Mouse (Mus musculus): Measurements from ENCODE around the gene Erc2. TPM values are rescaled to one million over a fixed set of nuclear protein-coding genes. Genes with fewer than 3 reads are reported as not detected.

Erc2 gene
- total and polyA plus RNA-seq, 2 experiments from 2014 or later = 0.11 to 1.7 TPM

DNA sequence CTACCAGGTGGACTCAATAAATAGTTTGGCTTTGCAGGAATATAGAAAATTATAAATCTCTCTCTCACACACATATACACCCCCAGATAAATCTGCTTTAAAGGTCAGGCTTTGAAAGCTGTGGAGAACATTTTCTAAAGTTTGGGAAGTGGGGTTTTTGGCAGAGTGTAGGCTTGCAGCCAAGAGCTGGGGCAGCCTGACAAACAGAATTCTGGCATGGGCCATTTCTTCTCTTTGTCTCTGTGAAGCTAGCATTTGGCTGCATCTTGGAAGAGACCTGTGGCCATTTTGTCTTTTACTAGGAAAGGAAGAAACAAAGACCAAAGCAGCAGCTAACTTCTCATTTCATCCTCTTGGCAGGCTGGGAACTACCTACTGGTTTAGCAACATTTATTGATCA, 40.0 kb downstream of the Erc2 start:
- Histone ChIP-seq H3K4me3 (ENCODE audit: low read depth, low read length) (no peak overlapping the region), H3K9me3 (replicated peaks; ENCODE audit: control insufficient read depth, low read length) (no peaks in the 10 kb centered on the region), H3K4me1 (ENCODE audit: control insufficient read depth, insufficient read depth) (no peaks in the 10 kb centered on the region), H3K27ac (ENCODE audit: low read depth) (no peak overlapping the region), H3K27me3 (ENCODE audit: control insufficient read depth, insufficient read depth, low read length) (no peaks in the 10 kb centered on the region), H3K4me2 (ENCODE audit: low read depth, low read length) (no peak overlapping the region), H3K9ac (replicated peaks; ENCODE audit: low read depth, low read length) (no peak overlapping the region), H3K36me3 (replicated peaks; ENCODE audit: control insufficient read depth, insufficient read depth, low read length) (no peaks in the 10 kb centered on the region)
- ATAC-seq (ENCODE audit: insufficient read depth, low read depth) (no peak), DNase-seq (ENCODE audit: low spot score) (no peak)
- no peak for TF ChIP-seq EP300 (IDR thresholded peaks at IDR 0.05; ENCODE audit: low read depth)
- TF ChIP-seq CTCF (IDR thresholded peaks at IDR 0.05; ENCODE audit: low read depth) = no peak

DNA sequence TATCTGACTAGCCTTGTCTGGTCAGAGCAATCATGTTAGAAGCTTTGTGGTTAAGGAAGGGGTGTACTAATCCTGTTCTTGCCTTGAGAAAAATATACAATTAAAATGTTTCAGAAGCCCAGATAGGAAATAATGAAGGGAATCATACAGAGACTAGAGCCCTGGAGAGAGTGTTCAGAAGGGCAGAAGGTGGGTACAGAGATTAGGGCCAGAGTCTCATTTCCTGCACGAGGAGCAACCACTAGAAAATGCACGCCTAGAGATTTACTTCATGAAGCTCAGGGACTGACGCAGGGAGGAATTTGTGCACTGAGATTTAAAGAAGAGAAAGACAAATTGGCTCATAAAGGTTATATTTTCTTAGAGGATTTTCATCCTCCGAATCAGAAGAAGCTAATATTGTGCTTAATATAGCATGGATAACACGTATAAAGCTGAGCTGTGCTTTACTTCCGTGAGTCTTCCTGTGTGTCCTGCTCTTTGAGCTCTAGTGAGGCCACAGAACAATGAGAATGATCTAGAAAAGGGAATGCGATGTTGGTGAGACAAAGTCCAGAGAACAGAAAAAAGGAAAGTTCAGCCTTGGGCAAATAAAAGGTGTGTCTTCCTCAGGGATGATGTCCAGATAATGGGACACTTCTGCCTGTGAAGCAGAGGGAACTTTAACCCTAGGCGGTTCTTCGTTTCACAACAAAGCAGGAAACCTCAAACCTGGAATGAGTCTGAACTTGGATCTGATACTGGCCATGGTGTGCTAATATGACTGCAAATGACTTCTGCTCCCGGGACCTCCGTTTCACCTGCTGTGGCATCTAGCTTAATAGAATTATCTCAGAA, 45.0 kb downstream of the Erc2 start:
- no peak for TF ChIP-seq EP300 (IDR thresholded peaks at IDR 0.05; ENCODE audit: low read depth)
- no peak for TF ChIP-seq CTCF (IDR thresholded peaks at IDR 0.05; ENCODE audit: low read depth)
- H3K9me3 ChIP-seq (replicated peaks; ENCODE audit: control insufficient read depth, low read length) = no peaks in the 10 kb centered on the region
- ATAC-seq (ENCODE audit: insufficient read depth, low read depth) = no peak
- H3K4me2 ChIP-seq (ENCODE audit: low read depth, low read length) = no peak overlapping the region
- no peak overlapping the region for H3K9ac ChIP-seq (replicated peaks; ENCODE audit: low read depth, low read length)
- WGBS = 77% methylated on average over 11 of the region's 11 CpGs
- no peaks in the 10 kb centered on the region for H3K4me1 ChIP-seq (ENCODE audit: control insufficient read depth, insufficient read depth)
- DNase-seq (ENCODE audit: low spot score) = no peak
- H3K4me3 ChIP-seq (ENCODE audit: low read depth, low read length) = no peak overlapping the region
- no peak overlapping the region for H3K27ac ChIP-seq (ENCODE audit: low read depth)
- H3K36me3 ChIP-seq (replicated peaks; ENCODE audit: control insufficient read depth, insufficient read depth, low read length) = no peaks in the 10 kb centered on the region
- H3K27me3 ChIP-seq (ENCODE audit: control insufficient read depth, insufficient read depth, low read length) = no peaks in the 10 kb centered on the region

DNA sequence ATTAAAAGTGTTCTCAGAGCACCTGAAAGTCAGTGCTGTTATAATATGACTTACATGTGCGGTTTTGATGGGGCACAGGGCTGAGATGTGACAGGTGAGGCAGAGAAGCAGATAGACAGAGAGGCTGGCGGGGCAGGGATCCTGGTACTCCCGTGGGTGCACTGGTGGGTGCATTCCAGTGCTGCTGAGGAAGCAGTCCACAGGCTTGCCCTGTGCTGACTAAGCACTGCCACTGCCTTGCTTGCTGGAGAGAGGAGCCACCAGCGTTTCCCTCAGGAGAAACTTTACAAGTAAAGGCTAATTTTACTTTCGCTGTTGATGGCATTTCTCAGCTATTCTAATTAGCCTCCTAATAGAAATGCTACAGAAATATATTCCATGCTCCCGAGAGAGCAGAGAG, 45.9 kb downstream of the Erc2 start:
- Histone ChIP-seq H3K27me3 (ENCODE audit: control insufficient read depth, insufficient read depth, low read length) (no peaks in the 10 kb centered on the region), H3K4me2 (ENCODE audit: low read depth, low read length) (no peak overlapping the region), H3K27ac (ENCODE audit: low read depth) (no peak overlapping the region), H3K36me3 (replicated peaks; ENCODE audit: control insufficient read depth, insufficient read depth, low read length) (no peaks in the 10 kb centered on the region), H3K4me3 (ENCODE audit: low read depth, low read length) (no peak overlapping the region), H3K4me1 (ENCODE audit: control insufficient read depth, insufficient read depth) (no peaks in the 10 kb centered on the region), H3K9ac (replicated peaks; ENCODE audit: low read depth, low read length) (no peak overlapping the region), H3K9me3 (replicated peaks; ENCODE audit: control insufficient read depth, low read length) (no peaks in the 10 kb centered on the region)
- ATAC-seq (ENCODE audit: insufficient read depth, low read depth) (no peak), DNase-seq (ENCODE audit: low spot score) (no peak)
- TF ChIP-seq EP300 (IDR thresholded peaks at IDR 0.05; ENCODE audit: low read depth) (no peak), CTCF (IDR thresholded peaks at IDR 0.05; ENCODE audit: low read depth) (no peak)
- WGBS = 76% methylated on average over 5 of the region's 6 CpGs

DNA sequence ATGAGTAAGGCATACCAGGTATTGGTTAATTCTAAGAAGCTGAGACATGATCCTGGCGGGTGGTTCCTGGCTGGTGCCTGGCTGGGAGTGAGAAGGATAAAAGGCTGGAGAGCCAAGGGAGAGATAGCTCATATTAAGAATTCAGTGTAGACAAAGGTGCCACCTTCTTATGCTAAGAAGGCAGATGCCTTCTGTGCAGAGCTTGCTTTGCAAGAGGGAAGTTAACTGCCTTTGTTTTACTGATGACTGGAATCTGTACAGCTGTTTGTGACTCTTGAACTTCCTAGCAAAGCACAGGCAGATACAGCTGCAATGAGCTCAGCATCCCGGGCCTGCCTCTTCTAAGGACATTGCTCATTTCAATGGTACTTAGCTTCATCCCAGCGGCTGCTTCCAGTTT, 47.7 kb downstream of the Erc2 start:
- Histone ChIP-seq H3K4me3 (ENCODE audit: low read depth, low read length) (no peak overlapping the region), H3K36me3 (replicated peaks; ENCODE audit: control insufficient read depth, insufficient read depth, low read length) (no peaks in the 10 kb centered on the region), H3K9me3 (replicated peaks; ENCODE audit: control insufficient read depth, low read length) (no peaks in the 10 kb centered on the region), H3K4me1 (ENCODE audit: control insufficient read depth, insufficient read depth) (no peaks in the 10 kb centered on the region), H3K27me3 (ENCODE audit: control insufficient read depth, insufficient read depth, low read length) (no peaks in the 10 kb centered on the region), H3K27ac (ENCODE audit: low read depth) (no peak overlapping the region), H3K4me2 (ENCODE audit: low read depth, low read length) (no peak overlapping the region), H3K9ac (replicated peaks; ENCODE audit: low read depth, low read length) (no peak overlapping the region)
- TF ChIP-seq EP300 (IDR thresholded peaks at IDR 0.05; ENCODE audit: low read depth) = no peak
- TF ChIP-seq CTCF (IDR thresholded peaks at IDR 0.05; ENCODE audit: low read depth) = no peak
- ATAC-seq (ENCODE audit: insufficient read depth, low read depth) (no peak), DNase-seq (ENCODE audit: low spot score) (no peak)
- WGBS = 71% methylated on average over 3 of the region's 3 CpGs

DNA sequence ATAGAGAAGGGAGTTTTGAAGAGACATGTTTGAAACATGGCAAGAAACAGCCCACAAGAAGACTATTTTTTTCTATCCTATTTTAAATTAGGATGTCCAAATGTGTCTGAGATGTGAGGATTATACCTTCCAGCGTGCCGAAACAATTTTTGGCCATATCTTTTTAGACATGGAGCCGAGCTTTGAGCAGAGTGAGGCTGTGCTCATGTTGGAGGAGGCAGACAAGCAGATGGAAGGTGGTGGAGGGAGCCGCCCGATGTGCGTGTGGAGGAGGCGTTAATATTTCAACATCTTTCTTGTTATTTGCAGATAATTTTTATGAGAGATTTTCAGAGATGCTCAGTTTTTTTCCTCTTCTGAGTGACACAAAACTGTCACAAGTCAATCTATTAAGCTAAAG, 50.5 kb downstream of the Erc2 start:
- H3K9ac ChIP-seq (replicated peaks; ENCODE audit: low read depth, low read length) = no peak overlapping the region
- no peak overlapping the region for H3K27ac ChIP-seq (ENCODE audit: low read depth)
- ATAC-seq (ENCODE audit: insufficient read depth, low read depth) (no peak), DNase-seq (ENCODE audit: low spot score) (no peak)
- TF ChIP-seq EP300 (IDR thresholded peaks at IDR 0.05; ENCODE audit: low read depth) (no peak), CTCF (IDR thresholded peaks at IDR 0.05; ENCODE audit: low read depth) (no peak)
- H3K36me3 ChIP-seq (replicated peaks; ENCODE audit: control insufficient read depth, insufficient read depth, low read length) = no peaks in the 10 kb centered on the region
- 85% methylated on average over 7 of the region's 7 CpGs for WGBS
- H3K27me3 ChIP-seq (ENCODE audit: control insufficient read depth, insufficient read depth, low read length) = no peaks in the 10 kb centered on the region
- no peaks in the 10 kb centered on the region for H3K4me1 ChIP-seq (ENCODE audit: control insufficient read depth, insufficient read depth)
- no peak overlapping the region for H3K4me3 ChIP-seq (ENCODE audit: low read depth, low read length)
- H3K4me2 ChIP-seq (ENCODE audit: low read depth, low read length) = no peak overlapping the region
- no peaks in the 10 kb centered on the region for H3K9me3 ChIP-seq (replicated peaks; ENCODE audit: control insufficient read depth, low read length)

DNA sequence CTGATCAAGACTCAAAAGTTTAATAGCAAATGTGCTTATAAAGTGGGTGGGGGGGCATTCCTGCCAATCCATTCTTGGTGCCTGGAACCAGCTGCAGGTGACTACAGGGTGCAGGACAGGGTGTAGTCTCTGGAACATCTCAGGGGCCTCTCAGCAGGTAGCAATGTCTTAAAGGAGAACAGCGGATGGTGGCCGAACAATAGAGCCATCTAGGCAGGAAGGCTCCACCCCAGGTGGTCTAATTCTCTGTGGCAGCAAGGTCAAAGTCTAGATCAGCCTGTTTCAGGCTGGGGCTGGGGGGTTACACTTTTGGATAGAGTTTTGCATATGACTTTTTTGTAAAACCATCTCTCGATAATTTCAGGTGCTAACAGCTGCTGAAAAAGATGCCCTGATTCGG, 51.9 kb downstream of the Erc2 start:
- 78% methylated on average over 4 of the region's 4 CpGs for WGBS
- ATAC-seq (ENCODE audit: insufficient read depth, low read depth) (no peak), DNase-seq (ENCODE audit: low spot score) (no peak)
- no peak for TF ChIP-seq CTCF (IDR thresholded peaks at IDR 0.05; ENCODE audit: low read depth)
- no peak for TF ChIP-seq EP300 (IDR thresholded peaks at IDR 0.05; ENCODE audit: low read depth)
- Histone ChIP-seq H3K9me3 (replicated peaks; ENCODE audit: control insufficient read depth, low read length) (no peaks in the 10 kb centered on the region), H3K27me3 (ENCODE audit: control insufficient read depth, insufficient read depth, low read length) (no peaks in the 10 kb centered on the region), H3K4me3 (ENCODE audit: low read depth, low read length) (no peak overlapping the region), H3K27ac (ENCODE audit: low read depth) (no peak overlapping the region), H3K9ac (replicated peaks; ENCODE audit: low read depth, low read length) (no peak overlapping the region), H3K36me3 (replicated peaks; ENCODE audit: control insufficient read depth, insufficient read depth, low read length) (no peaks in the 10 kb centered on the region), H3K4me1 (ENCODE audit: control insufficient read depth, insufficient read depth) (no peaks in the 10 kb centered on the region), H3K4me2 (ENCODE audit: low read depth, low read length) (no peak overlapping the region)
